Mouse (Mus musculus) adrenal gland, adult 18-20 months (tissue): Measurements from ENCODE around the gene Lcn3. TPM values are rescaled to one million over a fixed set of nuclear protein-coding genes. Genes with fewer than 3 reads are reported as not detected.

Experiments used
- total RNA-seq, 2 experiments: library from RNA; stranded (reverse); gene quantifications; 1 replicate in 1 of 2; 2 replicates in 1 of 2; pipeline ENCODE4 v1.2.3; 2021

Lcn3 gene
- total RNA-seq, 2 experiments from 2014 or later = not detected

Other genes starting within 250 kb of the Lcn3 start
- gene Traf2, start 218.6 kb upstream of the Lcn3 start, total RNA-seq = 10 to 100 TPM; 32.5 to 32.6 TPM
- gene Edf1, start 207.7 kb upstream of the Lcn3 start, total RNA-seq = 100 to 1,000 TPM; 302 to 308 TPM
- 1 to 10 TPM; 3.4 to 4.4 TPM for gene Mamdc4, start 190.7 kb upstream of the Lcn3 start, total RNA-seq
- 10 to 100 TPM; 49.4 to 69.5 TPM for gene Phpt1, start 190.3 kb upstream of the Lcn3 start, total RNA-seq
- gene Ajm1, start 183.8 kb upstream of the Lcn3 start, total RNA-seq = 1 to 10 TPM; 1.5 to 1.7 TPM
- gene Rabl6, start 157.0 kb upstream of the Lcn3 start, total RNA-seq = 10 to 100 TPM; 82.3 to 97.5 TPM
- not detected for gene Ccdc183, start 147.9 kb upstream of the Lcn3 start, total RNA-seq
- 10 to 100 TPM; 14.6 to 38.7 TPM for gene Tmem141, start 143.6 kb upstream of the Lcn3 start, total RNA-seq
- gene Fcna, start 137.5 kb upstream of the Lcn3 start, total RNA-seq = 10 to 100 TPM in 1 of 2 experiments, 1 to 10 TPM in 1; 5.3 to 12.3 TPM
- not detected for gene Lcn8, start 112.4 kb upstream of the Lcn3 start, total RNA-seq
- gene Lcn5, start 107.6 kb upstream of the Lcn3 start, total RNA-seq = not detected
- not detected for gene Lcn6, start 88.8 kb upstream of the Lcn3 start, total RNA-seq
- not detected for gene Lcn10, start 82.8 kb upstream of the Lcn3 start, total RNA-seq
- gene Obp2a, start 65.5 kb upstream of the Lcn3 start, total RNA-seq = 10 to 100 TPM in 1 of 2 experiments, not detected in 1; 67.0 TPM
- 10 to 100 TPM; 36.0 to 42.9 TPM for gene Bmyc, start 58.8 kb upstream of the Lcn3 start, total RNA-seq
- gene Obp2b, start 28.6 kb upstream of the Lcn3 start, total RNA-seq = not detected
- gene Lcn11, start 11.4 kb downstream of the Lcn3 start, total RNA-seq = not detected
- gene Gm13539, start 16.7 kb downstream of the Lcn3 start, total RNA-seq = not detected
- not detected for gene Glt6d1, start 50.3 kb downstream of the Lcn3 start, total RNA-seq
- not detected for gene Lcn9, start 57.6 kb downstream of the Lcn3 start, total RNA-seq
- gene Sohlh1, start 81.7 kb downstream of the Lcn3 start, total RNA-seq = not detected
- 1 to 10 TPM; 3.7 to 3.8 TPM for gene Kcnt1, start 98.2 kb downstream of the Lcn3 start, total RNA-seq
- gene Camsap1, start 217.7 kb downstream of the Lcn3 start, total RNA-seq = 10 to 100 TPM; 35.3 to 37.5 TPM